Mouse (Mus musculus) megakaryocyte progenitor cell, adult 5-6 weeks (primary cell): ENCODE data around the gene Mgst3. TPM values are rescaled to one million over a fixed set of nuclear protein-coding genes. Genes with fewer than 3 reads are reported as not detected.

Source experiments
- ATAC-seq: replicated peaks from 2 replicates; pipeline ENCODE4 v1.8.0; 2016; ENCODE audit warnings: mild to moderate bottlenecking, moderate TSS enrichment, inconsistent platforms; ENCODE audit not compliant: poor library complexity
- total RNA-seq, 2 experiments: library from RNA; stranded (forward) in 1 of 2; stranded (reverse) in 1 of 2; fragments of 157-497, 149-512 nt in 1 of 2; fragments of 200-1000 nt in 1 of 2; gene quantifications; 2 replicates each; pipeline versions ENCODE4 v1.2.3 to v1.2.4; 2015 to 2017

The Mgst3 gene
- total RNA-seq, 2 experiments from 2014 or later = 16.5 to 18.1 TPM

- no peak for ATAC-seq
These were observed 5.1 kb downstream of the Mgst3 start for GRCm38 (mm10) chr1:167388571-167388970.

- ATAC-seq = no peak
These were observed 5.8 kb downstream of the Mgst3 start for GRCm38 (mm10) chr1:167387796-167388195.

GRCm38 (mm10) chr1:167387310-167387709, 6.3 kb downstream of the Mgst3 start:
- no peak for ATAC-seq

- no peak for ATAC-seq
These were observed 7.2 kb downstream of the Mgst3 start for GRCm38 (mm10) chr1:167386466-167386865.

GRCm38 (mm10) chr1:167385636-167386035, 8.0 kb downstream of the Mgst3 start:
- no peak for ATAC-seq

- ATAC-seq = no peak
These were observed 8.4 kb downstream of the Mgst3 start for GRCm38 (mm10) chr1:167385211-167385610.

- peak; percentile 89 for ATAC-seq
These were observed 9.5 kb downstream of the Mgst3 start for GRCm38 (mm10) chr1:167384156-167384555.

GRCm38 (mm10) chr1:167383178-167383577, 10.5 kb downstream of the Mgst3 start:
- no peak for ATAC-seq

- ATAC-seq = no peak
These were observed 10.9 kb downstream of the Mgst3 start for GRCm38 (mm10) chr1:167382763-167383162.

- no peak for ATAC-seq
These were observed 11.3 kb downstream of the Mgst3 start for GRCm38 (mm10) chr1:167382316-167382715.

GRCm38 (mm10) chr1:167381050-167382015, 12.3 kb downstream of the Mgst3 start:
- ATAC-seq = no peak

GRCm38 (mm10) chr1:167380223-167380622, 13.4 kb downstream of the Mgst3 start:
- ATAC-seq = no peak

GRCm38 (mm10) chr1:167379751-167380150, 13.9 kb downstream of the Mgst3 start:
- no peak for ATAC-seq

- no peak for ATAC-seq
These were observed 15.6 kb downstream of the Mgst3 start for GRCm38 (mm10) chr1:167378019-167378418.

GRCm38 (mm10) chr1:167374942-167375341, 18.7 kb downstream of the Mgst3 start:
- no peak for ATAC-seq

- peak; percentile 63 for ATAC-seq
These were observed 19.4 kb downstream of the Mgst3 start for GRCm38 (mm10) chr1:167374003-167374784.

- no peak for ATAC-seq
These were observed 20.9 kb downstream of the Mgst3 start for GRCm38 (mm10) chr1:167372739-167373138.

- peak; percentile 83 for ATAC-seq
These were observed 23.7 kb downstream of the Mgst3 start for GRCm38 (mm10) chr1:167369905-167370304.

GRCm38 (mm10) chr1:167368513-167368912, 25.1 kb downstream of the Mgst3 start:
- ATAC-seq = peak; percentile 80

- ATAC-seq = peak; percentile 36
These were observed 25.6 kb downstream of the Mgst3 start for GRCm38 (mm10) chr1:167368018-167368417.

- no peak for ATAC-seq
These were observed 27.0 kb downstream of the Mgst3 start for GRCm38 (mm10) chr1:167366621-167367020.

- no peak for ATAC-seq
These were observed 27.8 kb downstream of the Mgst3 start for GRCm38 (mm10) chr1:167365808-167366207.
